Mouse (Mus musculus) lung, postnatal 0 days (tissue): ENCODE data around the gene Lsm11. TPM values are rescaled to one million over a fixed set of nuclear protein-coding genes. Genes with fewer than 3 reads are reported as not detected.

Experiments used
- ATAC-seq: fragments of 200-750 bp; cut with Nextera tagmentation; 2 replicates; pipeline ENCODE4 v1.8.0; 2017; ENCODE audit warnings: moderate library complexity
- DNase-seq: peaks from one replicate; pipeline ENCODE4 v3.0.0-alpha.2; 2016; ENCODE audit warnings: low spot score
- H3K27ac ChIP-seq: fragments of 300-500 bp; sonication (generic); 2 replicates; pipeline ENCODE4 v1.5.1; 2014; ENCODE audit warnings: antibody characterized with exemption, mild to moderate bottlenecking, low read length, mixed read lengths
- H3K27me3 ChIP-seq: fragments of 300-500 bp; sonication (generic); replicated peaks from 2 replicates; pipeline ENCODE4 v1.6.1; 2014; ENCODE audit warnings: low read length, mixed read lengths; ENCODE audit not compliant: insufficient read depth
- H3K36me3 ChIP-seq: fragments of 300-500 bp; sonication (generic); 2 replicates; pipeline ENCODE4 v1.6.1; 2014; ENCODE audit warnings: low read length, mixed read lengths; ENCODE audit not compliant: insufficient read depth
- H3K4me1 ChIP-seq: fragments of 300-500 bp; sonication (generic); 2 replicates; pipeline ENCODE4 v1.6.1; 2014; ENCODE audit warnings: antibody characterized with exemption, low read depth, low read length, mixed read lengths; ENCODE audit not compliant: insufficient read depth
- H3K4me2 ChIP-seq: fragments of 300-500 bp; sonication (generic); replicated peaks from 2 replicates; pipeline ENCODE4 v1.6.1; 2014; ENCODE audit warnings: low read depth, mild to moderate bottlenecking, low read length, moderate library complexity, mixed read lengths
- H3K4me3 ChIP-seq: fragments of 300-500 bp; sonication (generic); 2 replicates; pipeline ENCODE4 v1.5.1; 2014; ENCODE audit warnings: low read depth, low read length
- H3K9ac ChIP-seq: fragments of 300-500 bp; sonication (generic); replicated peaks from 2 replicates; pipeline ENCODE4 v1.6.1; 2014; ENCODE audit warnings: low read depth, mild to moderate bottlenecking
- H3K9me3 ChIP-seq: fragments of 300-500 bp; sonication (generic); 2 replicates; pipeline ENCODE4 v1.6.1; 2016; ENCODE audit warnings: low read length, mixed read lengths
- CTCF ChIP-seq: IDR thresholded peaks from 2 replicates; pipeline ENCODE4 v1.5.1; 2016; ENCODE audit warnings: antibody characterized with exemption, mild to moderate bottlenecking
- EP300 ChIP-seq: IDR thresholded peaks from 2 replicates; pipeline ENCODE4 v1.6.1; 2016; ENCODE audit warnings: antibody characterized with exemption, mild to moderate bottlenecking, control low read depth
- WGBS: fragments of 180-500 bp; shearing (Covaris S2); extraction: QIAGEN DNeasy Blood & Tissue Kit; methylation state at CpG from one replicate; pipeline ENCODE4 v1.1.7; 2014; 5-methylcytosine and 5-hydroxymethylcytosine counted together
- polyA plus RNA-seq: library from polyadenylated mRNA; unstranded; fragments of >200 nt; fragmentation: Nextera tagmentation; extraction: Ambion mirVana; gene quantifications from 2 replicates; pipeline ENCODE4 v1.2.1, GENCODE M21; 2015

Lsm11 gene
- polyA plus RNA-seq, 1 experiment from 2014 or later = 3.2 TPM

- 93% methylated on average over 8 of the region's 8 CpGs for WGBS
- no peaks in the 10 kb centered on the region for H3K4me1 ChIP-seq
- no peak overlapping the region for H3K4me3 ChIP-seq
- no peak overlapping the region for H3K4me2 ChIP-seq
- H3K27ac ChIP-seq = no peak overlapping the region
- DNase-seq (no peak), ATAC-seq (no peak)
- H3K9me3 ChIP-seq = no peaks in the 10 kb centered on the region
- no peak overlapping the region for H3K9ac ChIP-seq
- TF ChIP-seq EP300 (no peak), CTCF (no peak)
- H3K27me3 ChIP-seq = no peaks in the 10 kb centered on the region
- 0 out of 2 replicates have a peak, but pooled peaks cover 4% of the 10 kb centered on the region for H3K36me3 ChIP-seq
These were observed 7.3 kb downstream of the Lsm11 start for GRCm38 (mm10) chr11:45937478-45937877.

GRCm38 (mm10) chr11:45932771-45933170 lies 12.0 kb downstream of the Lsm11 start:
- ATAC-seq (no peak), DNase-seq (no peak)
- Histone ChIP-seq H3K9me3 (no peaks in the 10 kb centered on the region), H3K27me3 (no peaks in the 10 kb centered on the region), H3K4me1 (no peaks in the 10 kb centered on the region), H3K4me3 (no peak overlapping the region), H3K36me3 (peaks cover 11% of the 10 kb centered on the region; the same call in 1 of the 2 replicates), H3K4me2 (no peak overlapping the region), H3K27ac (no peak overlapping the region), H3K9ac (no peak overlapping the region)
- 90% methylated on average over 10 of the region's 10 CpGs for WGBS
- no peak for TF ChIP-seq CTCF
- no peak for TF ChIP-seq EP300

- Histone ChIP-seq H3K9me3 (no peaks in the 10 kb centered on the region), H3K27ac (no peak overlapping the region), H3K36me3 (peaks cover 11% of the 10 kb centered on the region; the same call in 1 of the 2 replicates), H3K27me3 (no peaks in the 10 kb centered on the region), H3K9ac (no peak overlapping the region), H3K4me3 (no peak overlapping the region), H3K4me1 (no peaks in the 10 kb centered on the region), H3K4me2 (no peak overlapping the region)
- TF ChIP-seq CTCF = no peak
- no peak for TF ChIP-seq EP300
- DNase-seq (no peak), ATAC-seq (no peak)
- WGBS = 82% methylated on average over 10 of the region's 10 CpGs
These were observed 15.2 kb downstream of the Lsm11 start for GRCm38 (mm10) chr11:45929541-45929940.

- Histone ChIP-seq H3K27ac (no peak overlapping the region), H3K27me3 (no peaks in the 10 kb centered on the region), H3K4me2 (no peak overlapping the region), H3K4me1 (no peaks in the 10 kb centered on the region), H3K36me3 (peaks cover 7% of the 10 kb centered on the region; the same call in 1 of the 2 replicates), H3K9ac (no peak overlapping the region), H3K4me3 (no peak overlapping the region), H3K9me3 (no peaks in the 10 kb centered on the region)
- WGBS = 57% methylated on average over 5 of the region's 5 CpGs
- DNase-seq = no peak
- TF ChIP-seq EP300 = no peak
- TF ChIP-seq CTCF = no peak
- no peak for ATAC-seq
These were observed 17.3 kb downstream of the Lsm11 start for GRCm38 (mm10) chr11:45927456-45927855.

- WGBS = under 1% methylated on average over 9 of the region's 9 CpGs
- ATAC-seq (peak; percentile 93), DNase-seq (peak; percentile 93)
- peak overlapping the region; percentile 29; the same call in 1 of the 2 replicates for H3K4me3 ChIP-seq
- H3K4me1 ChIP-seq = no peaks in the 10 kb centered on the region
- no peak for TF ChIP-seq EP300
- peak; percentile 85 for TF ChIP-seq CTCF
- H3K36me3 ChIP-seq = peaks cover 6% of the 10 kb centered on the region; the same call in 1 of the 2 replicates
- peak overlapping the region; percentile 53 for H3K4me2 ChIP-seq
- no peak overlapping the region for H3K9ac ChIP-seq
- no peak overlapping the region for H3K27ac ChIP-seq
- H3K9me3 ChIP-seq = no peaks in the 10 kb centered on the region
- H3K27me3 ChIP-seq = no peaks in the 10 kb centered on the region
These were observed 18.1 kb downstream of the Lsm11 start for GRCm38 (mm10) chr11:45926640-45927082.

GRCm38 (mm10) chr11:45925436-45925835 lies 19.3 kb downstream of the Lsm11 start:
- no peak overlapping the region for H3K4me2 ChIP-seq
- H3K9ac ChIP-seq = no peak overlapping the region
- no peaks in the 10 kb centered on the region for H3K36me3 ChIP-seq
- H3K4me1 ChIP-seq = no peaks in the 10 kb centered on the region
- no peaks in the 10 kb centered on the region for H3K27me3 ChIP-seq
- H3K27ac ChIP-seq = no peak overlapping the region
- no peak for ATAC-seq
- no peak overlapping the region for H3K4me3 ChIP-seq
- 81% methylated on average over 6 of the region's 6 CpGs for WGBS
- no peaks in the 10 kb centered on the region for H3K9me3 ChIP-seq
- DNase-seq = no peak
- TF ChIP-seq EP300 (no peak), CTCF (no peak)

GRCm38 (mm10) chr11:45921480-45921898 lies 23.2 kb downstream of the Lsm11 start:
- H3K4me2 ChIP-seq = no peak overlapping the region
- H3K27ac ChIP-seq = no peak overlapping the region
- H3K27me3 ChIP-seq = no peaks in the 10 kb centered on the region
- DNase-seq = no peak
- WGBS = 19% methylated on average over 10 of the region's 10 CpGs
- H3K9ac ChIP-seq = no peak overlapping the region
- H3K9me3 ChIP-seq = no peaks in the 10 kb centered on the region
- no peaks in the 10 kb centered on the region for H3K4me1 ChIP-seq
- H3K36me3 ChIP-seq = no peaks in the 10 kb centered on the region
- no peak for ATAC-seq
- H3K4me3 ChIP-seq = no peak overlapping the region
- TF ChIP-seq CTCF = no peak
- no peak for TF ChIP-seq EP300
